Mouse (Mus musculus) bone marrow, adult 2 months (tissue): Measurements from ENCODE around the gene Nucb2. TPM values are rescaled to one million over a fixed set of nuclear protein-coding genes. Genes with fewer than 3 reads are reported as not detected.

Source experiments
- H3K27ac ChIP-seq: fragments of 200-500 bp; 2 replicates; pipeline ENCODE4 v1.5.1; 2012; ENCODE audit warnings: low read depth, mild to moderate bottlenecking, control low read depth, inconsistent platforms, low read length; ENCODE audit not compliant: control insufficient read depth, poor library complexity, insufficient read depth
- H3K4me1 ChIP-seq: fragments of 200-500 bp; 2 replicates; pipeline ENCODE4 v1.6.1; 2011; ENCODE audit warnings: low read length; ENCODE audit not compliant: control insufficient read depth, insufficient read depth
- H3K4me3 ChIP-seq: fragments of 200-500 bp; replicated peaks from 2 replicates; pipeline ENCODE3; 2011; ENCODE audit warnings: mild to moderate bottlenecking, low read depth, low read length, control low read depth; ENCODE audit not compliant: control insufficient read depth
- CTCF ChIP-seq: fragments of 200-500 bp; IDR thresholded peaks from 2 replicates; pipeline ENCODE4 v1.5.1; 2011; ENCODE audit warnings: low read length, control low read depth; ENCODE audit not compliant: control insufficient read depth, insufficient read depth
- POLR2A ChIP-seq: fragments of 200-500 bp; IDR thresholded peaks from 2 replicates; pipeline ENCODE4 v1.6.1; 2011; ENCODE audit warnings: low read depth, mild to moderate bottlenecking, control low read depth, low read length, borderline replicate concordance; ENCODE audit not compliant: control insufficient read depth
- WGBS: fragments of 180-500 bp; shearing (Covaris S2); methylation state at CpG from one replicate; pipeline ENCODE4 v1.1.7; 2018; 5-methylcytosine and 5-hydroxymethylcytosine counted together
- polyA plus RNA-seq: library from polyadenylated mRNA; stranded (reverse); fragments of >200 nt; gene quantifications from 2 replicates; pipeline ENCODE4 v1.2.4, GENCODE M21; 2011; ENCODE audit warnings: low replicate concordance; ENCODE audit not compliant: missing spikeins, insufficient read depth, insufficient read length

The Nucb2 gene
- polyA plus RNA-seq: 6.5 and 23.0 TPM in 2 replicates

- Histone ChIP-seq H3K4me1 (no peaks in the 10 kb centered on the region; the same call in none of the 2 replicates), H3K27ac (peak within 1 kb of the TSS; percentile 86), H3K4me3 (peak within 1 kb of the TSS; percentile 74)
- under 1% methylated on average over 51 of the region's 51 CpGs for WGBS
- TF ChIP-seq POLR2A: peak; percentile 71; the same call in 1 of the 2 replicates
- TF ChIP-seq CTCF: no peak
Measured at GRCm38 (mm10) chr7:116503879-116504817, at the start of gene Nucb2. Nucb2 (plus strand) TSS chr7:116504369.

GRCm38 (mm10) chr7:116456964-116457363, 47.2 kb upstream of the Nucb2 start:
- 45% methylated on average over 4 of the region's 4 CpGs for WGBS
- no peak overlapping the region for H3K27ac ChIP-seq
- no peaks in the 10 kb centered on the region; the same call in 1 of the 2 replicates for H3K4me1 ChIP-seq
- H3K4me3 ChIP-seq: no peak overlapping the region
- TF ChIP-seq CTCF (no peak), POLR2A (no peak)

GRCm38 (mm10) chr7:116457391-116457790, 46.8 kb upstream of the Nucb2 start:
- no peak overlapping the region for H3K27ac ChIP-seq
- WGBS: 70% methylated on average over 6 of the region's 6 CpGs

DNA sequence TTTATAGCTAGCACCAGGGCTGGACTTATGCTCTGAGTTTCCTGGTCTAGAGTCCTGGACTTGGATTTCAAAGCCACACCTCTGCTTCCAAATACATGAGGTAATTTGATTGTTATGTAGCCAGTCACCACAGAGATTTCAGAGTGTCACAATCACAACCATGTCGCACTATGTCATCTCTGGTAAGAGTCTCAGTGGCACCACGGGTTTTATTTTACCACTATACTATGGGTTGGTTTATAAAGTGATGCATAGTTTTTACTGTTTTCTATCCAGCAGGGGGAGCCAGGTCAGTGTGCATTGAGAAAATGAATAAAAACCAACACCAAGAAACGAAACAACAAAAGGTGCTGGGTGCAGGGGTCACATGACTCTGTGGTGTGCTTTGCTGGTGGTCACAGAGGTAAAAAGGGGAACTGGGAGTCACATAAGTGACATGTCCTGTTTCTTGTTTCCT, 45.2 kb upstream of the Nucb2 start:
- H3K4me3 ChIP-seq: no peak overlapping the region
- WGBS: 5% methylated on average over 3 of the region's 3 CpGs
- peaks cover 1% of the 10 kb centered on the region for H3K4me1 ChIP-seq
- peak; percentile 39; the same call in 1 of the 2 replicates for TF ChIP-seq CTCF
- no peak for TF ChIP-seq POLR2A
- no peak overlapping the region for H3K27ac ChIP-seq

More at GRCm38 (mm10) chr7:116457391-116457790, 46.8 kb upstream of the Nucb2 start:
- Histone ChIP-seq H3K4me1 (peaks cover 1% of the 10 kb centered on the region), H3K4me3 (no peak overlapping the region)
- TF ChIP-seq POLR2A: no peak
- no peak for TF ChIP-seq CTCF

DNA sequence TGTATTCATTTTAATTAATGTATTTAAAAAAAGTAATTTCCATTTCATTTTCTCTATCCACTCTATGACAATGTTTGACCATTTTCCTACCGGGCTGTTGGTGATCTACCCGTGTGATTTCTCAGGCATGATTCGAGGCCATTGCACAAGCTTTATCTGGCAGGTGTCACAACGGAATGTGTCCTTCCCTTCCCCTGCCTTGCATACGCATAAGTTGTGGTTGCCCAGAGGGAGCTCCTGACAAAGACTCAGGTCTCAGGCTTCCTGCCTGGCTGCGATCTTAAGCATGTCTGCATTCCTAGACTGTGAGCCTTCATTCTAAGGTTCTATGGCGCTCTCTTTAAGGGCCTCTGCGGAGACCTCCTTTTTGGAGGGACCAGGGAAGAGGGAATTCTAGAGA, 42.1 kb upstream of the Nucb2 start:
- Histone ChIP-seq H3K27ac (no peak overlapping the region; the same call in 1 of the 2 replicates), H3K4me1 (peaks cover 1% of the 10 kb centered on the region), H3K4me3 (no peak overlapping the region)
- 11% methylated on average over 8 of the region's 8 CpGs for WGBS
- TF ChIP-seq POLR2A (no peak), CTCF (no peak)

DNA sequence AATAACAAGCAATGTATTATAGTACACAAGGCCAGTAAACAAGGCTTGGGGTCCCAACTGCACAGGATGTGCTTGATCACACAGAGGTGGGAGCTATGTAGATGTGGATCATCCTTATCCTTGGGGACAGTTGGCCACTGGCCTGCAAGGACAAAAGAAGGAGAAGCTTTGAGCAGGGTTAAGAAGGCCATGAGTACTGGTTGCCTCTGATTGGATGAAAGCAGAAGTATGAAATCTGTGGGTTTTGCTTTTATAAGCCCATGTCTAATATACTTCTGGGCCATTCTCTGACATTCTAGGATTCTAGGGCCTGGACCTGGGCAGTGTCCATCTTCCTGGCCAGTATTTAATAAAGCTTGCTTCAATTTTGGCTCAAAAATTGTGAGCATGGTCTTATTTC, 28.3 kb upstream of the Nucb2 start:
- peaks cover 8% of the 10 kb centered on the region for H3K4me1 ChIP-seq
- H3K4me3 ChIP-seq: no peak overlapping the region
- peak overlapping the region; percentile 51; the same call in 1 of the 2 replicates for H3K27ac ChIP-seq
- TF ChIP-seq CTCF (no peak), POLR2A (no peak)

DNA sequence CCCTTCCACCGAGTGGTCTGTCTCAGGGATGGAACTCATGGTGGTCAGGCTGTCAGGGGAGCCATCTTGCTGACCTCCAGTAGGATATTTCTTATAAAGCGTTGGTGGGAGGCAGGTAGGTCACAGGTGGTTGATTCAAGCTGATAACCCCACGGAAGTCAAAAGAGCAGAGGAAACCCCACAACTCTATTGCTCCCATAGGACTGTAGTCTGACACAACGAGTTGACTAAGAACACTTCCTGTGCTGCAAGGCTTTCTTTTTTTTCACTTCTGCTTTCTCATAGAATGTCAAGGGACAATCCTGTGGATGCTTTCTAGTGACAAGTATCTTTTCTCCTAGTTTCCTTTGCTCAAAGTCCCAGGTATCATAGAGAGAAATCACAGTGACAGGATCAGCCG, 27.9 kb upstream of the Nucb2 start:
- TF ChIP-seq CTCF (no peak), POLR2A (no peak)
- no peak overlapping the region for H3K4me3 ChIP-seq
- H3K27ac ChIP-seq: peak overlapping the region; percentile 51; the same call in 1 of the 2 replicates
- H3K4me1 ChIP-seq: peaks cover 8% of the 10 kb centered on the region
- WGBS: 9% methylated on average over 5 of the region's 5 CpGs

DNA sequence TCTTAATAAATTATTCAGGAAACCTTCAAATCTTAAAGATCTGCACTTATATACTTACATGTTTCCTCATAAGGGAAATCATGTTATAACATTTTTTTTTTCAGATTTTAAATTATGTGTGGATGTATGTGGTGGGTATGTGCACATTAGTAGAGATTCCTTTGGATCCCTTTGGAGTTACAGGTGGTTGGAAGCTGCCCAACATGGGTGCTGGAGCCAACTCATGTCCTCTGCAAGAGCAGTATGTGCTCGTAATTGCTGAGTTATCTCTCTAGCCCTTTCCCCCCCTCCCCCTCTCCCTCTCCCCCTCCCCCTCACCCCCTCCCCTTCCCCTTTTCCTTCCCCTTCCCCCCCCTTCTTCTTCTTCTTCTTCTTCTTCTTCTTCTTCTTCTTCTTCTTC, 21.1 kb upstream of the Nucb2 start:
- H3K27ac ChIP-seq: no peak overlapping the region
- peaks cover 5% of the 10 kb centered on the region for H3K4me1 ChIP-seq
- H3K4me3 ChIP-seq: no peak overlapping the region
- TF ChIP-seq POLR2A: no peak
- TF ChIP-seq CTCF: no peak
- WGBS: 0% methylated on average over 1 of the region's 1 CpGs

- 30% methylated on average over 5 of the region's 5 CpGs for whole genome bisulfite sequencing
- Histone ChIP-seq H3K4me1 (peaks cover 5% of the 10 kb centered on the region), H3K4me3 (no peak overlapping the region), H3K27ac (no peak overlapping the region)
- TF ChIP-seq POLR2A (no peak), CTCF (no peak)
Measured at GRCm38 (mm10) chr7:116483782-116484181, 20.4 kb upstream of the Nucb2 start.
